24 mouse cellular contexts compared by ENCODE assay signal in the genomic region with DNA sequence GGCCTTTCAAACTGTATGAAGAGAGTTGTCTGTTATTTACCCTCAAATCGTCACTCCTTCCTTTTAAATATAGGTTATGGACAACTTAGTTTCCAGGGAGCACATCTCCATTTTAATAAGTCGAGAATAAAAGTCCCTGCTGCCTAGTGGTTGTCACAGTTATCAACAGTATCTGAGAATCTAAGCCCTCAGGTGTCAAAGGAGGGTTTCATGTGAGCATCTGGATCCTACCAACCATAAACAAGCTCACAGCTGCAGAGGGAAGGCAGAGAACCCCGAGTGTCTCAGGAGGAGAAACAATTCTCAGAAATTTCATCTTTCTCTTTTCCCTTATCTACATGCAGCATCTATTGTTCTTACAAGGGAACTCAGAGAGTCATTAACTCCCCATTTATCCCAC.
"Had no signal": no experiment of that assay in that cellular context is flagged by ENCODE, and none has a peak within 500 bp of the region (broad histone marks: within the 10 kb centered on the region; RNA-seq: fewer than 3 reads in every experiment).

No protein-coding gene starts in this region.

- DNase-seq: gastrocnemius, adult 2 months; gastrocnemius, postnatal 10 days; gastrocnemius, postnatal 25 days; heart, adult 18-20 months; heart, postnatal 10 days; heart, postnatal 4 days; kidney, adult 18-20 months; kidney, adult 8-10 months; kidney, postnatal 10 days; kidney, postnatal 25 days; kidney, postnatal 4 days had no signal

- H3K9me3 ChIP-seq: heart, embryonic 10.5 days; heart, embryonic 12.5 days; hindbrain, embryonic 10.5 days; hindbrain, embryonic 12.5 days; intestine, embryonic 15.5 days; limb, embryonic 13.5 days; limb, embryonic 15.5 days had no signal

- H3K36me3 ChIP-seq: heart, embryonic 10.5 days; heart, embryonic 12.5 days; hindbrain, embryonic 10.5 days; hindbrain, embryonic 12.5 days; intestine, embryonic 15.5 days; limb, embryonic 13.5 days; limb, embryonic 15.5 days had no signal

- H3K4me2 ChIP-seq: heart, embryonic 12.5 days; hindbrain, embryonic 12.5 days; hindbrain, embryonic 14.5 days; intestine, embryonic 15.5 days; limb, embryonic 13.5 days; limb, embryonic 15.5 days had no signal

- H3K27me3 ChIP-seq: heart, embryonic 12.5 days; hindbrain, embryonic 12.5 days; intestine, embryonic 15.5 days; limb, embryonic 13.5 days; limb, embryonic 15.5 days had no signal

- H3K4me1 ChIP-seq: heart, embryonic 10.5 days; heart, embryonic 12.5 days; hindbrain, embryonic 10.5 days; hindbrain, embryonic 12.5 days; intestine, embryonic 15.5 days; limb, embryonic 13.5 days; limb, embryonic 15.5 days had no signal

- H3K9ac ChIP-seq: heart, embryonic 12.5 days; hindbrain, embryonic 12.5 days; hindbrain, embryonic 14.5 days; intestine, embryonic 15.5 days; limb, embryonic 13.5 days; limb, embryonic 15.5 days had no signal

- ATAC-seq: hindbrain, embryonic 16.5 days; inflammation-experienced regulatory T-cells, adult 6 months; intestine, embryonic 15.5 days; intestine, postnatal 0 days had no signal

- H3K4me3 ChIP-seq: gastrocnemius, adult 2 months; heart, embryonic 10.5 days; heart, embryonic 12.5 days; hindbrain, embryonic 10.5 days; hindbrain, embryonic 12.5 days; intestine, embryonic 15.5 days; layer of hippocampus, adult 2 months; left cerebral cortex, adult 2 months; limb, embryonic 13.5 days; limb, embryonic 15.5 days had no signal

- H3K27ac ChIP-seq: gastrocnemius, adult 2 months; heart, embryonic 10.5 days; hindbrain, embryonic 10.5 days; hindbrain, embryonic 12.5 days; hindbrain, embryonic 14.5 days; intestine, embryonic 15.5 days; layer of hippocampus, adult 2 months; left cerebral cortex, adult 2 months; limb, embryonic 13.5 days; limb, embryonic 15.5 days had no signal
